Mouse (Mus musculus) lung, embryonic 16.5 days (tissue): ENCODE measurements around the gene Ralgapa1. TPM values are rescaled to one million over a fixed set of nuclear protein-coding genes. Genes with fewer than 3 reads are reported as not detected.
"Not testable (repeated sequence)": the region's sequence is repeated elsewhere in the genome, so short reads cannot be mapped to it uniquely, and the experiment has no call there.

Source experiments
- ATAC-seq: fragments of 200-750 bp; cut with Nextera tagmentation; 2 replicates; pipeline ENCODE4 v1.8.0; 2017; ENCODE audit warnings: low read depth, mild to moderate bottlenecking, moderate library complexity
- H3K27ac ChIP-seq: fragments of 300-500 bp; sonication (generic); 2 replicates; pipeline ENCODE4 v1.5.1; 2014; ENCODE audit warnings: mild to moderate bottlenecking, control low read depth, low read length
- H3K27me3 ChIP-seq: fragments of 300-500 bp; sonication (generic); 2 replicates; pipeline ENCODE4 v1.6.1; 2014; ENCODE audit warnings: low read depth, low read length, mixed read lengths; ENCODE audit not compliant: control insufficient read depth, insufficient read depth
- H3K36me3 ChIP-seq: fragments of 300-500 bp; sonication (generic); 2 replicates; pipeline ENCODE4 v1.6.1; 2014; ENCODE audit warnings: low read length; ENCODE audit not compliant: control insufficient read depth, insufficient read depth
- H3K4me1 ChIP-seq: fragments of 300-500 bp; sonication (generic); replicated peaks from 2 replicates; pipeline ENCODE4 v1.6.1; 2014; ENCODE audit warnings: low read length, mixed read lengths; ENCODE audit not compliant: control insufficient read depth, insufficient read depth
- H3K4me2 ChIP-seq: fragments of 300-500 bp; sonication (generic); 2 replicates; pipeline ENCODE4 v1.6.1; 2014; ENCODE audit warnings: low read depth, low read length, control low read depth
- H3K4me3 ChIP-seq: fragments of 300-500 bp; sonication (generic); 2 replicates; pipeline ENCODE4 v1.5.1; 2014; ENCODE audit warnings: mild to moderate bottlenecking, low read length, control low read depth
- H3K9ac ChIP-seq: fragments of 300-500 bp; sonication (generic); 2 replicates; pipeline ENCODE4 v1.6.1; 2014; ENCODE audit warnings: low read length, control low read depth
- H3K9me3 ChIP-seq: fragments of 300-500 bp; sonication (generic); 2 replicates; pipeline ENCODE4 v1.6.1; 2016; ENCODE audit warnings: low read length; ENCODE audit not compliant: control insufficient read depth
- WGBS: fragments of 180-500 bp; shearing (Covaris S2); extraction: QIAGEN DNeasy Blood & Tissue Kit; methylation state at CpG from one replicate; pipeline ENCODE4 v1.1.7; 2014; 5-methylcytosine and 5-hydroxymethylcytosine counted together
- polyA plus RNA-seq: library from polyadenylated mRNA; unstranded; fragments of >200 nt; fragmentation: Nextera tagmentation; extraction: Ambion mirVana; gene quantifications from 2 replicates; pipeline ENCODE4 v1.2.1, GENCODE M21; 2015

Ralgapa1 gene
- polyA plus RNA-seq, 1 experiment from 2014 or later = 13.8 TPM

DNA sequence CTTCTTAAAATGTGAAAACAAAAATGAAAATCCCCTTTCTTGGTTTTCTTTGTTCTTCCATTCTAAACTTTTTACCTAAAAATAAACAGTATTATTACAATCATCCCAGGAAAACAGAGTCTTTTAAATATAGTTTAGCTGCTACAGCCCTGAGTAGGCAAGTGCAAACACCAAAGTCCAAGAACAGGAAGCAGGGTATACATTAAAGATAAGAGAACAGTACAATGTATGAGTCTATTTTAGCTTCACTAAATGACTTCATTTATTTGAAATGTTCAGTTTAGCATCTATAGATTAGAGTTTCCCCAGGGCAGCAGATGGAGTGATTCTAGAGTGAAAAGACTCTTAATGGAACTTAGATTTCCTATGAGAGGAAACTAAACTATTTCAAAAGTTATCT lies 43.6 kb downstream of the Ralgapa1 start:
- H3K4me1 ChIP-seq = no peaks in the 10 kb centered on the region
- H3K9me3 ChIP-seq = no peaks in the 10 kb centered on the region
- H3K4me3 ChIP-seq = no peak overlapping the region
- no peak overlapping the region for H3K27ac ChIP-seq
- no peak for ATAC-seq
- H3K4me2 ChIP-seq = no peak overlapping the region
- H3K36me3 ChIP-seq = peaks cover 16% of the 10 kb centered on the region
- H3K27me3 ChIP-seq = no peaks in the 10 kb centered on the region
- H3K9ac ChIP-seq = no peak overlapping the region

DNA sequence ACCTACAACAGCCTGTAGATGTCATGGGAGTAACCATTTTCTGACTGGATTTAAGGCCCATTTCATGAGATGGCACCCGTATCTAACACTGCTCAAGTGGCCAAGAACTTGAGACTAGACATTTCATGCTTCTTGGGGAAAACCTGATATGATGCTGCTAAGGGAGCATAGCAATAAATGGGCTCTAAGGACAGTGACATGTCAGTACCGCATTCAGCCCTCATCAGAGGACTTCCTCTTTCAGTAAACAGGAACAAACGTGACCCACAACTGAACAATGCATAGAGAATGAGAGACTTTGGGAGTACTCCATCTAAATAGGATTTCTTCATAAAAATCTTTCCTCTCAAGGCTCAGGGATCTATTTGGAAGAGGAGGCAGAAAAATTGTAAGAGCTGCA lies 46.7 kb downstream of the Ralgapa1 start:
- H3K4me3 ChIP-seq = no peak overlapping the region
- WGBS = 75% methylated on average over 3 of the region's 3 CpGs
- no peaks in the 10 kb centered on the region for H3K4me1 ChIP-seq
- no peaks in the 10 kb centered on the region for H3K9me3 ChIP-seq
- no peak overlapping the region for H3K4me2 ChIP-seq
- no peak overlapping the region for H3K9ac ChIP-seq
- no peak for ATAC-seq
- H3K36me3 ChIP-seq = peaks cover 11% of the 10 kb centered on the region
- H3K27ac ChIP-seq = no peak overlapping the region
- no peaks in the 10 kb centered on the region for H3K27me3 ChIP-seq

DNA sequence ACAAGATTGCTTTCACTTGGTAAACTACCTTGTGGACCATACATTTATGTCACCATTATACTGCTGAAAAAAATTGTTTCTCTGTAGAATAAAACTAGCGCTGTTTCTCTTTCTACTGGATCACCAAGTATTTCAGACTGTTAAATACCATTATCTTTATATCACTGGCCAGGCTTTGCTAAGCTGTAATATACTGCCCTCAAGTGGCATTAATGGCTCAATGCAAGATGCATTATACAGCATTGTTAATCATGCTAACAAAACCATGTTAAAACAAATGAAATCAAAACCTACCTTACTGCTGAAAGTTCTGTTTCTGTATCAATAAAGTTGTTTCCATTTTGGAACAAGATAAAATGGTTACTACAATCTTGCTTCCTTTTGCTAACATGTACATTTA lies 100.6 kb downstream of the Ralgapa1 start:
- Histone ChIP-seq H3K4me3 (no peak overlapping the region), H3K36me3 (peaks cover 19% of the 10 kb centered on the region), H3K27me3 (no peaks in the 10 kb centered on the region), H3K4me2 (no peak overlapping the region), H3K9ac (no peak overlapping the region), H3K27ac (no peak overlapping the region), H3K4me1 (no peaks in the 10 kb centered on the region), H3K9me3 (no peaks in the 10 kb centered on the region)
- ATAC-seq = no peak
- 61% methylated on average over 1 of the region's 1 CpGs for WGBS

DNA sequence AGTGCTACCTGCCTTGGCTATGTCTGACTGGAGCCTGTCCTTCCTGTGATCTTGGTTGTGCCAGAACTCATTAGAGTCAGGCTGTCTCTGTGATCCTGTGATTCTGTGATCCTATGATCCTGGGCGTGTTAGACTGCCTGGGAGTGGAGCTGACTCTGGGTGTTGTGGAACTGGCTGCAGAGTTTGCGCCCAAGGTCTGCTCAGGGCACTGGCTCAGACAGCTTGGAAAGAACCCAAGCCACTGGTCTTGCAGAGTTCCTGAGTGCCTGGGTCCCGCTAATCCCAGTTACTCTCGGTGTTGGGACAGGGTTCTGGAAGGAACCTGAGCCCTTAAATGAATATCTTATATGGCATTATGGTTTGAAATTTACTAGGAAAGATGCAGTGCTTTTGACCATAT lies 115.1 kb downstream of the Ralgapa1 start:
- peaks cover 13% of the 10 kb centered on the region; the same call in 1 of the 2 replicates for H3K36me3 ChIP-seq
- no peak overlapping the region for H3K27ac ChIP-seq
- no peak for ATAC-seq
- no peaks in the 10 kb centered on the region for H3K27me3 ChIP-seq
- H3K4me3 ChIP-seq = no peak overlapping the region
- 93% methylated on average over 4 of the region's 4 CpGs for WGBS
- no peaks in the 10 kb centered on the region for H3K9me3 ChIP-seq
- H3K4me2 ChIP-seq = no peak overlapping the region
- H3K9ac ChIP-seq = no peak overlapping the region
- H3K4me1 ChIP-seq = no peaks in the 10 kb centered on the region

DNA sequence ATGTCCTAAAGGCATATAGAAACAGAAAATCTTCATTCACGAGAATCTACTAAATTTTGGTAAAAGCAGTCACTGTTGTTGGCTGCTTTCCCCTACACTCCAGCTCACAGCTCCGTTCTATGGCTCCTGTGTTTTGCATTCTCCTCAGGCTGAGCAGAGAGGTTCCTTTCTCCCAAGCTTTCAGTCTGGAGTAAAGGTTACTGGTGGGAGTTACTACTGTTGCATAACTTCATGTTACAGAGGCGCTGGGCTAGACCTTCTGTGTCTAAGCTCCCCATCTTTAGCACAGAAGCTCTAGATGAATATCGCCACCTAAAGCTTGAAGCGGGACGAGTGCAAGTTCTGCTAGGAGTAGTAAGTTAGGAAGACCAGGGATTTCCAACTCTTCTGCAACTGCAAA lies 154.3 kb downstream of the Ralgapa1 start:
- H3K4me2 ChIP-seq = no peak overlapping the region
- peaks cover 4% of the 10 kb centered on the region; the same call in 1 of the 2 replicates for H3K36me3 ChIP-seq
- H3K4me3 ChIP-seq = no peak overlapping the region
- WGBS = 83% methylated on average over 6 of the region's 6 CpGs
- no peaks in the 10 kb centered on the region for H3K27me3 ChIP-seq
- H3K9me3 ChIP-seq = no peaks in the 10 kb centered on the region
- no peak for ATAC-seq
- H3K27ac ChIP-seq = no peak overlapping the region
- no peaks in the 10 kb centered on the region for H3K4me1 ChIP-seq
- no peak overlapping the region for H3K9ac ChIP-seq

DNA sequence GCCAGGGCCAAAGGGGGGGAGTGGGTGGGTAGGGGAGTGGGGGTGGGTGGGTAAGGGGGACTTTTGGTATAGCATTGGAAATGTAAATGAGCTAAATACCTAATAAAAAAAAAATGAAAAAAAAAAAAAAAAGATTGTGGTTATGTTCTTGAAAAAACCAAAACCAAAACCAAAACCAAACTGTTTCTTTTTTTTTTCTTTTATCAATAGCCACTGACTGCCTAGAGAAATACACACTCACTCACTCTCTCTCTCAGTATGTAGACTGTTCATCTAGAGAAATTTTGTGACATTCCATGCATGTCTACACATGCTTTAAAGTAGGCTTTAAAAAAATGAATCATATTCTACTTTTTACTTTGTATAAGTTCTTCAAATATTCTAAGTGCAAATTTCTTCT lies 157.8 kb downstream of the Ralgapa1 start:
- not testable (repeated sequence) for H3K9me3 ChIP-seq, H3K9ac ChIP-seq, H3K4me3 ChIP-seq, H3K4me1 ChIP-seq, H3K4me2 ChIP-seq, ATAC-seq, H3K27me3 ChIP-seq, H3K27ac ChIP-seq, H3K36me3 ChIP-seq

DNA sequence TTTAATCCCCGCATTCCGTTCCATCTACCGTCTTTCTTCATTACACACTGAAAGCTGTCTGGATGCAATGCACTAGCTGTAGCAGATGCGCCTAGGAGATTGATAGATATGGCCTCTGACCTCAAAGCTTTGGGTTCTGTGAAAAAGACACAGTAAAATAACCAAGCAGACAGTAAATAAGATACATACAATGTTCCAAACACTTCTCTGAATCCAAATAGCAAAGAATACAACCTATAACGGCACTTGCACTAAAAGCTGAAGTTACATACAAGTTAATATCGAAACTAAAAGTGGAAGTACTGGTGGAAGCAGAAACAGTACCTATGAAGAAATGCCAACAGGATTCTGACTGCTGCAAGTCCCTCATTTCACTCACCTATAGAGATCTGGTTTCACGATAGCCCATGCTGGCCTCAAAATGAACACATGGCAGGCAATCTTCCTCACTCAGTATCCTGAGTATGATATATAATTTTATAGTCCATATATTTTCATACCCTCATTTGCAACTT lies 172.9 kb downstream of the Ralgapa1 start:
- Histone ChIP-seq H3K27ac (no peak overlapping the region), H3K36me3 (no peaks in the 10 kb centered on the region), H3K27me3 (no peaks in the 10 kb centered on the region), H3K4me3 (no peak overlapping the region), H3K9ac (no peak overlapping the region), H3K9me3 (no peaks in the 10 kb centered on the region), H3K4me2 (no peak overlapping the region), H3K4me1 (no peaks in the 10 kb centered on the region)
- 85% methylated on average over 7 of the region's 7 CpGs for WGBS
- ATAC-seq = no peak

DNA sequence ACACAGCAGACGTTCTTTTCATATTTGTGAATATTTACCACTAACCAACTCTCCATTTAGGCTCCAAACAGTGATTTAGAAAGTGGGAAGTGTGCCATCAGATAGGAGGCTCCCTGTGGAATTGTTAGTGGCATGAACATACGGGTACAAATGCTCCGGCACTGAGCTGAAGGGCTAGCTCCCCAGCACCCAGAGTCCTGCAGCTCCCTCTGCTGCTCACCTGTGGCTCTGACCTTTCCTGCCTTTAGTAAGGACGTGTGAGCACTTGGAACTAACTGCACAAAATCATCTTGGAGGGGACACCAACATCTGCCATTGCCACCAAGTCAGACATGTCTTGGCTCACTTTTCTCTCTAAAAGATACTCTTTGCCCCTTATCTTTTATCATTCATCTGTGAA lies 194.3 kb downstream of the Ralgapa1 start:
- Histone ChIP-seq H3K4me1 (no peaks in the 10 kb centered on the region), H3K4me3 (no peak overlapping the region), H3K27ac (no peak overlapping the region), H3K9ac (no peak overlapping the region), H3K4me2 (no peak overlapping the region), H3K27me3 (no peaks in the 10 kb centered on the region), H3K9me3 (no peaks in the 10 kb centered on the region), H3K36me3 (no peaks in the 10 kb centered on the region)
- WGBS = 37% methylated on average over 4 of the region's 4 CpGs
- ATAC-seq = no peak

DNA sequence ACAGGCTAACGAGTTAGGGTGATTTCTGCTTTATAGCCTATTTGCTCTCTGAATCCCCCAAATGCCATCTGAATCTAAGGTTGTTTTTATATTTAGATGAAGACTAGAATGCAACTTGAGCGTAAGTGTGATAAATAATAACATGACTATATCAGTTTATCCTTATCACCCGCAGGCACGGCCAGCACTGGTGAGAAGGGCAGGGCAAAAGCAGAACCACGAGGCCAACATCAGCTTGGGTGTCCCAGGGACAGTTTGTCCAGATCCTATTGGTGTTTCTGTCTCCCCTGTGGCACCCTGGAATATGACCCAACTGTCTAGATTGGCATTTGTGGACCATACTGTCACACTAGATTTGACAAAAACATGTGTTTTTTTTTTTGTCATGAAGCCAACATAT lies 197.7 kb downstream of the Ralgapa1 start:
- H3K4me3 ChIP-seq = no peak overlapping the region

DNA sequence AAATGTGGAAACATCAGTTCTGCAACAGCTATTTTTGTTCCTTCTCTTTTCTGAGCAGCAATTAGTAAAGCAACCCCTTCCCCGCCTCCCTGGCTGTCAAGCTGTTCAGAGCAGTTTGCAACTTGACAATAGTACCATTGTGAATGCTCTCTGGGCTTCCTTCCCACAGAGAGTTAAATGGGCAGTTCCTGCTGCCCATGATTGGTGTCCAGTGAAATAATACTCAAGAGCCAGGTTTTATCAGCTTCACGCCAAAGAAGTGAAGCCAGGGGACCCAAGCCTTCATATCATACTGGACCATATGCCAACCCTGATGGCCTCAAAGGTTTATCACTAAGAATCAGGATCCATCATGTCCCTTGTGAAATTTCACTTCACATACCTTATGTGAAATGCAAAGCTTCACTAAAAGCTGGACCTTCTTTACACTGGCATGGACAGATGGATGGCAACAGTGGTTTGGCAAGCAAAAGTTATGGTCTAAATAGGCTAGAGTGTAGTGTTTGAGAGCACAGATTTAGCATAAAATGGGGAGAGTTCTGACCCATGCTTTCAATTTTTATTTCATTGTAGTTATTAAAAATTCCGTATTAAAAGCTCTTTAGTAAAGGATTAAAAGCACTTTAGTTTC lies 198.2 kb downstream of the Ralgapa1 start:
- H3K4me2 ChIP-seq = no peak overlapping the region
- no peak for ATAC-seq
- no peak overlapping the region for H3K4me3 ChIP-seq
- H3K27ac ChIP-seq = no peak overlapping the region
- no peaks in the 10 kb centered on the region for H3K36me3 ChIP-seq
- H3K9me3 ChIP-seq = no peaks in the 10 kb centered on the region
- H3K27me3 ChIP-seq = no peaks in the 10 kb centered on the region
- H3K9ac ChIP-seq = no peak overlapping the region
- no peaks in the 10 kb centered on the region for H3K4me1 ChIP-seq
- WGBS = 51% methylated on average over 3 of the region's 3 CpGs

More for the DNA sequence above, 197.7 kb downstream of the Ralgapa1 start:
- no peak overlapping the region for H3K4me2 ChIP-seq
- no peak for ATAC-seq
- no peaks in the 10 kb centered on the region for H3K9me3 ChIP-seq
- H3K36me3 ChIP-seq = no peaks in the 10 kb centered on the region
- H3K27me3 ChIP-seq = no peaks in the 10 kb centered on the region
- H3K27ac ChIP-seq = no peak overlapping the region
- no peaks in the 10 kb centered on the region for H3K4me1 ChIP-seq
- 86% methylated on average over 5 of the region's 5 CpGs for WGBS
- no peak overlapping the region for H3K9ac ChIP-seq
